Mouse (Mus musculus) forebrain, embryonic 16.5 days (tissue): ENCODE measurements around the gene Gm20765. TPM values are rescaled to one million over a fixed set of nuclear protein-coding genes. Genes with fewer than 3 reads are reported as not detected.

Experiments used
- ATAC-seq: fragments of 200-750 bp; cut with Nextera tagmentation; 2 replicates; pipeline ENCODE4 v1.8.0; 2017; ENCODE audit warnings: mild to moderate bottlenecking, moderate library complexity
- H3K27ac ChIP-seq: fragments of 300-500 bp; sonication (generic); 2 replicates; pipeline ENCODE4 v1.5.1; 2014; ENCODE audit warnings: low read length, control low read depth
- H3K27me3 ChIP-seq: fragments of 300-500 bp; sonication (generic); replicated peaks from 2 replicates; pipeline ENCODE4 v1.6.1; 2014; ENCODE audit warnings: low read length; ENCODE audit not compliant: control insufficient read depth, insufficient read depth
- H3K36me3 ChIP-seq: fragments of 300-500 bp; sonication (generic); 2 replicates; pipeline ENCODE4 v1.6.1; 2014; ENCODE audit not compliant: control insufficient read depth, insufficient read depth
- H3K4me1 ChIP-seq: fragments of 300-500 bp; sonication (generic); replicated peaks from 2 replicates; pipeline ENCODE4 v1.6.1; 2014; ENCODE audit warnings: low read length; ENCODE audit not compliant: control insufficient read depth, insufficient read depth
- H3K4me2 ChIP-seq: fragments of 300-500 bp; sonication (generic); 2 replicates; pipeline ENCODE4 v1.6.1; 2014; ENCODE audit warnings: mild to moderate bottlenecking, low read length, control low read depth
- H3K4me3 ChIP-seq: fragments of 300-500 bp; sonication (generic); replicated peaks from 2 replicates; pipeline ENCODE4 v1.5.1; 2014; ENCODE audit warnings: mild to moderate bottlenecking, low read length, control low read depth
- H3K9ac ChIP-seq: fragments of 300-500 bp; sonication (generic); replicated peaks from 2 replicates; pipeline ENCODE4 v1.6.1; 2014; ENCODE audit warnings: low read depth, low read length, control low read depth
- H3K9me3 ChIP-seq: fragments of 300-500 bp; sonication (generic); 2 replicates; pipeline ENCODE4 v1.6.1; 2016; ENCODE audit warnings: low read length; ENCODE audit not compliant: control insufficient read depth
- WGBS: fragments of 180-500 bp; shearing (Covaris S2); extraction: QIAGEN DNeasy Blood & Tissue Kit; methylation state at CpG from one replicate; pipeline ENCODE4 v1.1.7; 2014; 5-methylcytosine and 5-hydroxymethylcytosine counted together
- polyA plus RNA-seq: library from polyadenylated mRNA; unstranded; fragments of >200 nt; fragmentation: Nextera tagmentation; extraction: Ambion mirVana; gene quantifications from 2 replicates; pipeline ENCODE4 v1.2.1, GENCODE M21; 2015

The Gm20765 gene
- polyA plus RNA-seq, 1 experiment from 2014 or later: not detected

GRCm38 (mm10) chr10:104214527-104214926, 29.2 kb downstream of the Gm20765 start:
- Histone ChIP-seq H3K9ac (no peak overlapping the region), H3K9me3 (no peaks in the 10 kb centered on the region), H3K4me1 (no peaks in the 10 kb centered on the region), H3K4me3 (no peak overlapping the region), H3K27ac (no peak overlapping the region), H3K27me3 (no peaks in the 10 kb centered on the region), H3K36me3 (no peaks in the 10 kb centered on the region), H3K4me2 (no peak overlapping the region)
- no peak for ATAC-seq
- WGBS: 88% methylated on average over 5 of the region's 5 CpGs

GRCm38 (mm10) chr10:104220303-104221021, 35.1 kb downstream of the Gm20765 start:
- peaks cover 4% of the 10 kb centered on the region; the same call in 1 of the 2 replicates for H3K4me1 ChIP-seq
- no peaks in the 10 kb centered on the region for H3K36me3 ChIP-seq
- 43% methylated on average over 6 of the region's 6 CpGs for WGBS
- H3K4me2 ChIP-seq: no peak overlapping the region
- no peak overlapping the region for H3K4me3 ChIP-seq
- H3K9ac ChIP-seq: no peak overlapping the region
- H3K27ac ChIP-seq: no peak overlapping the region
- no peaks in the 10 kb centered on the region; the same call in 1 of the 2 replicates for H3K9me3 ChIP-seq
- no peaks in the 10 kb centered on the region for H3K27me3 ChIP-seq
- ATAC-seq: peak; percentile 95

Other genes with a start within 250 kb of the Gm20765 start
- not detected in 2 replicates for gene Gm21293, start 42.5 kb upstream of the Gm20765 start, polyA plus RNA-seq
- gene Gm6763, start 34.0 kb upstream of the Gm20765 start, polyA plus RNA-seq: not detected in 2 replicates
- gene Gm8764, start 25.5 kb upstream of the Gm20765 start, polyA plus RNA-seq: not detected in 2 replicates
- not detected in 2 replicates for gene Gm21304, start 17.0 kb upstream of the Gm20765 start, polyA plus RNA-seq
- not detected in 2 replicates for gene Gm21312, start 8.5 kb upstream of the Gm20765 start, polyA plus RNA-seq
- not detected in 2 replicates for gene Gm4340, start 8.5 kb downstream of the Gm20765 start, polyA plus RNA-seq